Mouse (Mus musculus) bone marrow macrophage, adult 2 months (primary cell): ENCODE data around the gene Bcl2l15.

Experiments
- CTCF ChIP-seq: IDR thresholded peaks from 2 replicates; pipeline ENCODE4 v1.5.1; 2012; ENCODE audit warnings: low read depth, mild to moderate bottlenecking, low read length, moderate library complexity
- POLR2A ChIP-seq: IDR thresholded peaks from 2 replicates; pipeline ENCODE4 v1.6.1; 2012; ENCODE audit warnings: mild to moderate bottlenecking, low read depth, low read length, borderline replicate concordance

DNA sequence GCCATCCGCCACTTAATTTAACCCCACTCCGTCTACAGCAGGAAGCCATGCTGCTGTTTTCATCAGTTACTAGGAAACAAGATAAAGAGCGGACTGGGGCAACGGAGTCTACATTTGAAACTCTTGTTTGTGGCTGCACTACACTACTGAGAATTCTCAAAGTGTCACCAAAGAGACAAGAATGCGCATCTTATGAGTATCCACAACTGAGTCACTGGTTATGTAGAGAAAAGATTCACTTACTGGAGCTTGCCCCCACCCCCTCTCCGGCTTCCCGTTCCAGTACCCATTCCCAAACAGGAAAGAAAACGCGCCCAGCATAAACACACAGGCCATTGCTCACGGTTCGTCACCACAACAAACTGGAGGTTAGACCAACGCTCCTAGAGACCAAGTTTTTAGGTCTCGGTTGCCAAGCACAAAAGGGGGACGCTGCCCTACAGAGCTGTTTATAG, 42.5 kb upstream of the Bcl2l15 start:
- no peak for TF ChIP-seq CTCF
- TF ChIP-seq POLR2A: no peak
